19 mouse cellular contexts compared by ENCODE assay signal in the genomic region with DNA sequence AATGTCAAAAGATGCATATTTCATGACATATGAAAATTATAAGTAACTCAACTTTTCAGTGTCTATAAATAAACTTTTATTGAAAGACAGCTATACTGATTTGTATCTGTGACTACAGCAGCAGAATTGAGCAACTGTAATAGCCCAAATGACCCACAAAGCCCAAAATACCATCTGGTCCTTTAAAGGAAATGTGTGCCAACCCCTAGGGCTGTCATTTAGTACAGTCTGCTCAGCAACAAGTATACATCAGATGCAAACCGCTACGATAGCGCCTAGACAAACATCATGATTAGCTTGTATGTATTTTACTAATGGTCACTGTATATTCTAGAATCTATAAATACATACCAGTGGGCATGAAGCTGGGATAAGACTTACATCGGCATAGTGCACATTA. TPM values are rescaled to one million over a fixed set of nuclear protein-coding genes. Genes with fewer than 3 reads are reported as not detected.
A peak's percentile ranks its signal among the peaks of the same experiment; 100 is the strongest.
DNase-seq lines count a peak whose midpoint lies in the region; ATAC-seq lines count a peak whose summit lies in the region.
"Had no signal": no experiment of that assay in that cellular context is flagged by ENCODE, and none has a peak within 500 bp of the region (broad histone marks: within the 10 kb centered on the region; RNA-seq: fewer than 3 reads in every experiment).

No protein-coding gene starts in this region.

- H3K27me3 ChIP-seq in midbrain, embryonic 11.5 days (ENCODE audit: control insufficient read depth, insufficient read depth, low read length): no peaks in the 10 kb centered on the region
- peaks cover 6% of the 10 kb centered on the region; the same call in 1 of the 2 replicates for H3K27me3 ChIP-seq in midbrain, embryonic 10.5 days (ENCODE audit: low read depth, poor library complexity, severe bottlenecking)
- H3K27me3 ChIP-seq in embryonic facial prominence, embryonic 15.5 days: no peaks in the 10 kb centered on the region
- H3K27me3 ChIP-seq: embryonic facial prominence, embryonic 13.5 days; forebrain, embryonic 15.5 days; heart, embryonic 12.5 days; intestine, embryonic 15.5 days had no signal

- DNase-seq in cerebellum, postnatal 4 days (ENCODE audit: low spot score in 2 of 2): no peak
- peak; percentile 14 for DNase-seq in midbrain, embryonic 11.5 days (ENCODE audit: low spot score, missing footprints)
- DNase-seq in midbrain, embryonic 10.5 days (ENCODE audit: low spot score): no peak
- DNase-seq in cerebellum, adult 9-10 months: peak; percentile 54
- DNase-seq in embryo, embryonic 11 days: no peak
- DNase-seq: adrenal gland, postnatal 14 days; gastrocnemius, postnatal 14 days; heart, postnatal 36 days; kidney, adult 18-20 months had no signal

- H3K4me2 ChIP-seq in midbrain, embryonic 11.5 days: no peak overlapping the region
- H3K4me2 ChIP-seq in embryonic facial prominence, embryonic 15.5 days (replicated peaks): no peak overlapping the region
- H3K4me2 ChIP-seq: embryonic facial prominence, embryonic 13.5 days; forebrain, embryonic 15.5 days; heart, embryonic 12.5 days; intestine, embryonic 15.5 days had no signal

- H3K27ac ChIP-seq in midbrain, embryonic 11.5 days (ENCODE audit: low read depth, low read length): no peak overlapping the region
- H3K27ac ChIP-seq in midbrain, embryonic 10.5 days (replicated peaks): no peak overlapping the region
- H3K27ac ChIP-seq in embryonic facial prominence, embryonic 15.5 days (replicated peaks): no peak overlapping the region
- H3K27ac ChIP-seq: embryonic facial prominence, embryonic 13.5 days; forebrain, embryonic 10.5 days; forebrain, embryonic 15.5 days; intestine, embryonic 15.5 days had no signal

- ATAC-seq in cerebellum, adult (ENCODE audit: insufficient number of reproducible peaks, low FRiP score, low TSS enrichment): peak; percentile 74; the same call in 1 of the 2 replicates
- ATAC-seq in midbrain, embryonic 11.5 days (ENCODE audit: low FRiP score): no peak
- peak; percentile 43; the same call in 1 of the 2 replicates for ATAC-seq in embryonic facial prominence, embryonic 15.5 days (ENCODE audit: insufficient number of reproducible peaks, low FRiP score, low TSS enrichment, low read depth)
- no peak for ATAC-seq in inflammation-experienced regulatory T-cells, adult 6 months
- ATAC-seq: forebrain, embryonic 15.5 days; hindbrain, embryonic 16.5 days; intestine, embryonic 15.5 days had no signal

- no peaks in the 10 kb centered on the region for H3K36me3 ChIP-seq in midbrain, embryonic 11.5 days (ENCODE audit: control insufficient read depth, insufficient read depth, low read length)
- H3K36me3 ChIP-seq in midbrain, embryonic 10.5 days: no peaks in the 10 kb centered on the region; the same call in 1 of the 2 replicates
- H3K36me3 ChIP-seq in embryonic facial prominence, embryonic 15.5 days: no peaks in the 10 kb centered on the region
- H3K36me3 ChIP-seq: embryonic facial prominence, embryonic 13.5 days; forebrain, embryonic 15.5 days; heart, embryonic 12.5 days; intestine, embryonic 15.5 days had no signal

- no peaks in the 10 kb centered on the region for H3K4me1 ChIP-seq in midbrain, embryonic 11.5 days (ENCODE audit: control insufficient read depth, insufficient read depth, low read length)
- H3K4me1 ChIP-seq in midbrain, embryonic 10.5 days: peaks cover 5% of the 10 kb centered on the region; the same call in 1 of the 2 replicates
- H3K4me1 ChIP-seq in embryonic facial prominence, embryonic 15.5 days: no peaks in the 10 kb centered on the region
- H3K4me1 ChIP-seq: forebrain, embryonic 15.5 days; heart, embryonic 12.5 days; intestine, embryonic 15.5 days had no signal

- no peaks in the 10 kb centered on the region for H3K9me3 ChIP-seq in midbrain, embryonic 11.5 days (ENCODE audit: control insufficient read depth, low read length)
- H3K9me3 ChIP-seq in midbrain, embryonic 10.5 days (replicated peaks): no peaks in the 10 kb centered on the region
- H3K9me3 ChIP-seq in embryonic facial prominence, embryonic 15.5 days (replicated peaks): no peaks in the 10 kb centered on the region
- H3K9me3 ChIP-seq: embryonic facial prominence, embryonic 13.5 days; forebrain, embryonic 10.5 days; forebrain, embryonic 15.5 days; heart, embryonic 12.5 days; intestine, embryonic 15.5 days had no signal

- H3K9ac ChIP-seq in midbrain, embryonic 11.5 days (ENCODE audit: low read length): no peak overlapping the region
- H3K9ac ChIP-seq in embryonic facial prominence, embryonic 15.5 days: no peak overlapping the region
- H3K9ac ChIP-seq: embryonic facial prominence, embryonic 13.5 days; forebrain, embryonic 15.5 days; heart, embryonic 12.5 days; intestine, embryonic 15.5 days had no signal

- no peak overlapping the region for H3K4me3 ChIP-seq in midbrain, embryonic 11.5 days (ENCODE audit: low read depth, low read length)
- no peak overlapping the region for H3K4me3 ChIP-seq in midbrain, embryonic 10.5 days
- H3K4me3 ChIP-seq in embryonic facial prominence, embryonic 15.5 days (replicated peaks): no peak overlapping the region
- H3K4me3 ChIP-seq: embryonic facial prominence, embryonic 13.5 days; erythroblast, embryonic 14.5 days; forebrain, embryonic 10.5 days; forebrain, embryonic 15.5 days; heart, embryonic 12.5 days; intestine, embryonic 15.5 days had no signal

- 94% methylated on average over 4 of the region's 4 CpGs for WGBS in midbrain, embryonic 11.5 days
- 96% methylated on average over 4 of the region's 4 CpGs for WGBS in midbrain, embryonic 10.5 days
- WGBS in embryonic facial prominence, embryonic 15.5 days: 78% methylated on average over 4 of the region's 4 CpGs

RNA-seq across cellular contexts. Expression of gene Smim15, which starts 39.8 kb away (rescaled TPM):
- polyA plus RNA-seq in midbrain, embryonic 11.5 days (2014; fragmentation: Nextera tagmentation; extraction: Ambion mirVana): 72.9 and 76.9 TPM in 2 replicates
- polyA plus RNA-seq in midbrain, embryonic 10.5 days (2016; fragmentation: Nextera tagmentation; extraction: Ambion mirVana): 62.2 and 62.9 TPM in 2 replicates
- polyA plus RNA-seq in embryonic facial prominence, embryonic 15.5 days (2015; fragmentation: Nextera tagmentation; extraction: Ambion mirVana): 54.1 and 54.6 TPM in 2 replicates
- 100 to 1,000 TPM in 1 of 3 experiments, 10 to 100 TPM in 2; 67.7 to 100 (median 82.4) TPM for polyA plus RNA-seq in inflammation-experienced regulatory T-cells, adult 6 months (2017; shearing (Covaris generic))

Comparison
In these comparisons a context has a peak if more than half of its experiments do, and no peak if none do; other contexts are left out.
1. DNase-seq: peak in midbrain, embryonic 11.5 days (single experiment) and cerebellum, adult 9-10 months (single experiment); none in cerebellum, postnatal 4 days (0 of 2), midbrain, embryonic 10.5 days (single experiment) and embryo, embryonic 11 days (single experiment).
2. ATAC-seq: peak in cerebellum, adult (single experiment) and embryonic facial prominence, embryonic 15.5 days (single experiment); none in midbrain, embryonic 11.5 days (single experiment) and inflammation-experienced regulatory T-cells, adult 6 months (single experiment).